In the genomic region with DNA sequence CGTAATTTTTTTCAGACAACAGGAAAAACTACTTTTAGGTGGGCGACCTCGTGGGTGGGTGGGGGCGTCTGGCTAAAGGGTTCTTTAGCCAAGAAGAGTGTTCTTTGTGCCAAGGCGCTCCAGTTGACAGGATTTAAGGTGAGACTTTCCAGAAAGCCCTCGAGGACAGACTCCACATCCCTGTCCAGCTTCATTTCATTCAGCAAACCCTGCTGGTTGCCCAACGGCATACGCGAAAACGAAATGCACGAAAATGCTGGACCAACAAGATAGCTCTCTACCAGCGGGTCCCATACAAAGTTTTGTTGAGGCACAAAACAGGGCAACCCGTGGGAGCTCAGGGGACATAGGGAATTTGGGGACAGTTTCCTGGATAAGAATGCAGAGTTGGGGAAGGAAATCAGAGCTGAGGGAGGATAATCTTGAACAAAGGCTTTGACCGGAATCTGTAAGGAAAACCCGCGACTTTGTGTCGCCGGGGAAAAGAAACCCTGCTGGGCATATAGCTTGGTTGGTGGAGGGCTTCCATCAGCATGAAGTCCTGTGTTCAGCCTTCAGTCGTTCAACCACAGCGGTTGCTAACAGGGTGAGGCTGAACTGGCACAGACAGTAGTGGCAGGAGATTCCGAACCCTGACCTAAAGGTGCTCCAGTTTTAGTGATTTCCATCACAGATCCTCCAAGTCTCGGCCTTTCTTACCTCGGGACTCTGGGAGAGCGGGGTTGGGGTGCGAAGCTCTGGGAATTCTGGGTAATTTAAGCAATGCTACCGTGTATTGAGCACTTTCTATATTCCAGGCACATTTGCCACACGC, we compare ENCODE assay signal across 8 mouse cellular contexts. TPM values are rescaled to one million over a fixed set of nuclear protein-coding genes. Genes with fewer than 3 reads are reported as not detected.
A peak's percentile ranks its signal among the peaks of the same experiment; 100 is the strongest.
DNase-seq lines count a peak whose midpoint lies in the region; ATAC-seq and TF ChIP-seq lines count a peak whose summit lies in the region.

No protein-coding gene starts in this region.

- H3K4me3 ChIP-seq in lung, embryonic 14.5 days (ENCODE audit: low read depth, low read length), result peak overlapping the region; percentile 48
- H3K4me3 ChIP-seq in forebrain, embryonic 10.5 days, result peak overlapping the region; percentile 58
- peak overlapping the region; percentile 56 for H3K4me3 ChIP-seq in limb, embryonic 13.5 days
- peak overlapping the region; percentile 60 for H3K4me3 ChIP-seq in small intestine, adult 2 months (ENCODE audit: low read depth, low read length)

- H3K27me3 ChIP-seq in lung, embryonic 14.5 days (ENCODE audit: insufficient read depth, low read length), result peaks cover 63% of the 10 kb centered on the region
- H3K27me3 ChIP-seq in forebrain, embryonic 10.5 days (ENCODE audit: poor library complexity, severe bottlenecking), result peaks cover 94% of the 10 kb centered on the region
- peaks cover 93% of the 10 kb centered on the region for H3K27me3 ChIP-seq in limb, embryonic 13.5 days
- peaks cover 50% of the 10 kb centered on the region for H3K27me3 ChIP-seq in small intestine, adult 2 months (ENCODE audit: control insufficient read depth, insufficient read depth, low read length)

- DNase-seq in lung, embryonic 14.5 days, result peak; percentile 52
- no peak for DNase-seq in lung, postnatal 14 days
- DNase-seq in forebrain, embryonic 10.5 days (ENCODE audit: extremely low spot score, low spot score), result peak; percentile 46
- DNase-seq in layer of hippocampus, adult 9-10 months (ENCODE audit: low spot score), result no peak
- no peak for DNase-seq in thymus, postnatal 25 days
- DNase-seq in layer of hippocampus, postnatal 14 days (ENCODE audit: low spot score in 2 of 2), result no peak

- peak overlapping the region; percentile 63; the same call in 1 of the 2 replicates for H3K9ac ChIP-seq in lung, embryonic 14.5 days
- peak overlapping the region; percentile 48; the same call in 1 of the 2 replicates for H3K9ac ChIP-seq in limb, embryonic 13.5 days

- H3K36me3 ChIP-seq in lung, embryonic 14.5 days (ENCODE audit: insufficient read depth), result no peaks in the 10 kb centered on the region
- H3K36me3 ChIP-seq in forebrain, embryonic 10.5 days (replicated peaks), result no peaks in the 10 kb centered on the region
- H3K36me3 ChIP-seq in limb, embryonic 13.5 days, result no peaks in the 10 kb centered on the region
- no peaks in the 10 kb centered on the region for H3K36me3 ChIP-seq in small intestine, adult 2 months (ENCODE audit: control insufficient read depth, insufficient read depth, low read length)

- WGBS in lung, embryonic 14.5 days, result 15% methylated on average over 27 of the region's 27 CpGs
- WGBS in forebrain, embryonic 10.5 days, result 5% methylated on average over 27 of the region's 27 CpGs
- 7% methylated on average over 27 of the region's 27 CpGs for WGBS in limb, embryonic 13.5 days
- WGBS in small intestine, adult 2 months, result 26% methylated on average over 27 of the region's 27 CpGs

- no peaks in the 10 kb centered on the region for H3K9me3 ChIP-seq in lung, embryonic 14.5 days (ENCODE audit: low read depth, low read length)
- H3K9me3 ChIP-seq in forebrain, embryonic 10.5 days, result no peaks in the 10 kb centered on the region
- no peaks in the 10 kb centered on the region for H3K9me3 ChIP-seq in limb, embryonic 13.5 days

- ATAC-seq in lung, embryonic 14.5 days (ENCODE audit: insufficient read depth), result no peak
- ATAC-seq in limb, embryonic 13.5 days (ENCODE audit: low FRiP score, low read depth), result no peak

- peaks cover 7% of the 10 kb centered on the region for H3K4me1 ChIP-seq in lung, embryonic 14.5 days (ENCODE audit: insufficient read depth)
- H3K4me1 ChIP-seq in forebrain, embryonic 10.5 days, result peaks cover 95% of the 10 kb centered on the region
- peaks cover 64% of the 10 kb centered on the region for H3K4me1 ChIP-seq in limb, embryonic 13.5 days
- peaks cover 17% of the 10 kb centered on the region for H3K4me1 ChIP-seq in small intestine, adult 2 months (ENCODE audit: control insufficient read depth, insufficient read depth, insufficient read length, low read length)

- no peak overlapping the region for H3K27ac ChIP-seq in lung, embryonic 14.5 days (ENCODE audit: low read depth)
- H3K27ac ChIP-seq in forebrain, embryonic 10.5 days, result peak overlapping the region; percentile 79
- H3K27ac ChIP-seq in limb, embryonic 13.5 days, result no peak overlapping the region
- no peak overlapping the region for H3K27ac ChIP-seq in small intestine, adult 2 months (ENCODE audit: insufficient read depth, low read depth, low read length)

- TF ChIP-seq CTCF in lung, embryonic 14.5 days (IDR thresholded peaks at IDR 0.05; ENCODE audit: low read depth), result no peak
- TF ChIP-seq CTCF in small intestine, adult 2 months (IDR thresholded peaks at IDR 0.05; ENCODE audit: extremely low read depth, insufficient read length, insufficient replicate concordance, low read depth, low read length), result no peak

- no peak for TF ChIP-seq POLR2A in small intestine, adult 2 months (IDR thresholded peaks at IDR 0.05; ENCODE audit: low read depth, low read length)

- H3K4me2 ChIP-seq in lung, embryonic 14.5 days, result peak overlapping the region; percentile 94
- H3K4me2 ChIP-seq in limb, embryonic 13.5 days (replicated peaks), result peak overlapping the region; percentile 93

RNA-seq across cellular contexts. Expression of gene Grrp1, which starts 3.6 kb away (rescaled TPM):
- polyA plus RNA-seq in lung, embryonic 14.5 days (2014; fragmentation: Nextera tagmentation; extraction: Ambion mirVana), result 10.2 and 11.6 TPM in 2 replicates
- polyA plus RNA-seq in forebrain, embryonic 10.5 days (2016; fragmentation: Nextera tagmentation; extraction: Ambion mirVana), result 8.3 and 8.4 TPM in 2 replicates
- polyA plus RNA-seq in limb, embryonic 13.5 days (2015; fragmentation: Nextera tagmentation; extraction: Ambion mirVana), result 4.7 and 5.3 TPM in 2 replicates
- 8.6 and 16.7 TPM in 2 replicates for polyA plus RNA-seq in small intestine, adult 2 months (2012; rRNA removed)
- total RNA-seq in layer of hippocampus, postnatal 14 days (2021), result 1 to 10 TPM; 3.6 to 4.1 TPM

RNA-seq across cellular contexts. Expression of gene Gm30191, which starts 3.6 kb away (rescaled TPM):
- not detected in 2 replicates for polyA plus RNA-seq in lung, embryonic 14.5 days (2014; fragmentation: Nextera tagmentation; extraction: Ambion mirVana)
- polyA plus RNA-seq in forebrain, embryonic 10.5 days (2016; fragmentation: Nextera tagmentation; extraction: Ambion mirVana), result 0.24 TPM in 1 of 2 replicates, not detected in the other
- not detected in 2 replicates for polyA plus RNA-seq in limb, embryonic 13.5 days (2015; fragmentation: Nextera tagmentation; extraction: Ambion mirVana)
- polyA plus RNA-seq in small intestine, adult 2 months (2012; rRNA removed), result 0.35 TPM in 1 of 2 replicates, not detected in the other
- total RNA-seq in layer of hippocampus, postnatal 14 days (2021), result not detected

RNA-seq across cellular contexts. Expression of gene Zfp593, which starts 4.9 kb away (rescaled TPM):
- 16.4 and 17.5 TPM in 2 replicates for polyA plus RNA-seq in lung, embryonic 14.5 days (2014; fragmentation: Nextera tagmentation; extraction: Ambion mirVana)
- 20.7 and 22.7 TPM in 2 replicates for polyA plus RNA-seq in forebrain, embryonic 10.5 days (2016; fragmentation: Nextera tagmentation; extraction: Ambion mirVana)
- 15.6 and 17.8 TPM in 2 replicates for polyA plus RNA-seq in limb, embryonic 13.5 days (2015; fragmentation: Nextera tagmentation; extraction: Ambion mirVana)
- polyA plus RNA-seq in small intestine, adult 2 months (2012; rRNA removed), result 6.4 and 7.2 TPM in 2 replicates
- total RNA-seq in layer of hippocampus, postnatal 14 days (2021), result 10 to 100 TPM; 10.6 to 11.8 TPM

RNA-seq across cellular contexts. Expression of gene E130218I03Rik, which starts 6.9 kb away (rescaled TPM):
- polyA plus RNA-seq in lung, embryonic 14.5 days (2014; fragmentation: Nextera tagmentation; extraction: Ambion mirVana), result 0.29 and 0.41 TPM in 2 replicates
- 0.72 and 0.90 TPM in 2 replicates for polyA plus RNA-seq in forebrain, embryonic 10.5 days (2016; fragmentation: Nextera tagmentation; extraction: Ambion mirVana)
- 0.23 and 0.66 TPM in 2 replicates for polyA plus RNA-seq in limb, embryonic 13.5 days (2015; fragmentation: Nextera tagmentation; extraction: Ambion mirVana)
- not detected in 2 replicates for polyA plus RNA-seq in small intestine, adult 2 months (2012; rRNA removed)
- not detected for total RNA-seq in layer of hippocampus, postnatal 14 days (2021)

RNA-seq across cellular contexts. Expression of gene Cnksr1, which starts 12.1 kb away (rescaled TPM):
- polyA plus RNA-seq in lung, embryonic 14.5 days (2014; fragmentation: Nextera tagmentation; extraction: Ambion mirVana), result 6.2 TPM in 2 replicates
- polyA plus RNA-seq in forebrain, embryonic 10.5 days (2016; fragmentation: Nextera tagmentation; extraction: Ambion mirVana), result 0.97 and 1.1 TPM in 2 replicates
- polyA plus RNA-seq in limb, embryonic 13.5 days (2015; fragmentation: Nextera tagmentation; extraction: Ambion mirVana), result 1.8 and 2.0 TPM in 2 replicates
- 16.3 and 42.5 TPM in 2 replicates for polyA plus RNA-seq in small intestine, adult 2 months (2012; rRNA removed)
- total RNA-seq in layer of hippocampus, postnatal 14 days (2021), result under 1 TPM; 0.19 to 0.58 TPM

Comparison
In these comparisons a context has a peak if more than half of its experiments do, and no peak if none do; other contexts are left out.
1. DNase-seq: peak in lung, embryonic 14.5 days (single experiment) and forebrain, embryonic 10.5 days (single experiment); none in lung, postnatal 14 days (single experiment), layer of hippocampus, adult 9-10 months (single experiment), thymus, postnatal 25 days (single experiment) and layer of hippocampus, postnatal 14 days (0 of 2).
2. Peak in every context shown above with its lines, with median percentiles within 50 percentile points of each other: H3K4me3 ChIP-seq.